Mouse (Mus musculus): ENCODE data around the gene Usp50.

Gene Usp50

DNA sequence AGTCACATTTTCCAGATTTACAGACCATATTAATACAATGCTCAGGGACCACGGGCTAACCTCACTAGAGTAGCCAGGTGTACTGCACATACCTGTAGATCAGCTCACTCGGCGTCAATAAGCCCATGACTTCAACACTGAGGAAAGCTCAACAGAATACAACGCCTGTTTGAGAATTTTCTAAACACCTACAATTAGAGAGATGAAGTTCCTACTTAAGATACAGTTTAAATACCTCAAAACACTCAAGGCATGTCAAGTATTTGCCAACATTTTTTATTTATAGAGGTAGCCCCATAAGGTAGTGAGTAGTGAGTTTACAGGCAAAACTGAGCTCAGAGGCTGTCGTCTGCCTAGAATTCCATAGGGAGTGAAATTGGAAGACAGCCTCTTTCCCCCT lies 39.9 kb downstream of the Usp50 start:
- DNase-seq (ENCODE audit: low read depth, low spot score) = no peak

DNA sequence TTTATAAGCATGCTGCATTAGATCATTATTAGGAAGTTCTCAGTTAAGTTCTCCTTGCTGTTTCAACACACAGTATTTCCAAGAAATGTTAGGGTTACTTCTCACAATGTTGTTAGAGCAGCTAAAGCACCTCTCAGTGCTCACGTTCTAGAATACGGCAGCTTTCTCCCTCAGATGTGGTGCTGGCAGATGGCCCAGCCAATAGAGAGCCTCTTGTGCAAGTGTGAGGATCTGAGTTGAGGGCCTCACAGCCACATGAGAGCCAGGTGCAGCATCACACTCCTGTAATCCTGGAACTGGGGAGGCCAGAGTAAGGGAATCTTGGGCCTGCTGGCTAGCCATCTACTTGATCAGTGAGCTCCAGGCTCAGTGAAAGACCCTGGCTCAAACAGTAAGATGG lies 43.0 kb downstream of the Usp50 start:
- no peak for DNase-seq (ENCODE audit: low read depth, low spot score)

DNA sequence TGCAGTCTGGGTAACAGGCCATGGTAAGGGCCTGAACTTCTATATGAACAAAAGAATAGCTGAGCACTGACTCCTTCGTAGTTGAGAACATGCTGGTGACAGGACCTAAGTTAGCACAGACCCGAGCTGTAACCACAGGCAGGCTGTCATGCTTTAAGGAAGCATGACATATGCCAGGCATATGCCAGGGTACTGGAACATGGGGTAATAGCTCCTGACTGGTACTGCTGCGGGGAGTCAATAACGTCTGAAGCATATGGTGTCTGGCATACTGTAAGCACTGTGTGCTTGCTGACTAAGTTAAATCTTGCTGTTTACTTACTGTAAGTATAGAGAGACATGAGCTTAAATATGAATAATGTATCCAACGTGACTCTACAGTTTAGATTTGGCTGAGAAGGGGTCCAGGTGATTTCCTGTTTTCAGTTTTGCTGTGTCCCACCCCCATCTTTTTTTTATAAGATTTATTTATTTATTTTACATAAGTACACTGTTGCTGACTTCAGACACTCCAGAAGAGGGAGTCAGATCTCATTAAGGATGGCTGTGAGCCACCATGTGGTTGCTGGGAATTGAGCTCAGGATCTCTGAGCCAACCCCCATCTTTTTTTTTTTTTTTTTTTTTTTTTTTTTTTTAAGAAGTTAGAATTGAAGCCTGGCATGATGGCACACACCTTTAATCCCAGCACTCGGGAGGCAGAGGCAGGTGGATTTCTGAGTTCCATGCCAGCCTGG lies 47.8 kb downstream of the Usp50 start:
- no peak for DNase-seq (ENCODE audit: low read depth, low spot score)

DNA sequence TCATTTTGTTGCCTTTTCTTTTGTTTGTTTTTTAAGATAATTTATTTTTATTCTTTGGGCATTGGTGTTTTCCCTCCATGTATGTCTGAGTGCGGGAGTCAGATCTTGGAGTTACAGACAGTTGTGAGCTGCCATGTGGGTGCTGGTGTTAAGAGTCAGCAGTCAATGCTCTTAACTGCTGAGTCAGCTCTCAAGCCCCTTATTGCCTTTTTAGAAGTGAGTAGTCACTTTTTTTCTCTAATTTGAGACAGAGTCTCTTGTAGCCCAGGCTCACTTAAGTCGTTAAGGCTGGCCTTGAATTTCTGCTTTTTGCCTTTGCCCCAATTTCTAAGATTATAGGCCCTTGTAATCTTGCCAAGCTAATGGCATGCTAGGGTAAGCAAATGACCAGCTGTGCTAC lies 52.8 kb downstream of the Usp50 start:
- no peak for DNase-seq (ENCODE audit: low read depth, low spot score)

DNA sequence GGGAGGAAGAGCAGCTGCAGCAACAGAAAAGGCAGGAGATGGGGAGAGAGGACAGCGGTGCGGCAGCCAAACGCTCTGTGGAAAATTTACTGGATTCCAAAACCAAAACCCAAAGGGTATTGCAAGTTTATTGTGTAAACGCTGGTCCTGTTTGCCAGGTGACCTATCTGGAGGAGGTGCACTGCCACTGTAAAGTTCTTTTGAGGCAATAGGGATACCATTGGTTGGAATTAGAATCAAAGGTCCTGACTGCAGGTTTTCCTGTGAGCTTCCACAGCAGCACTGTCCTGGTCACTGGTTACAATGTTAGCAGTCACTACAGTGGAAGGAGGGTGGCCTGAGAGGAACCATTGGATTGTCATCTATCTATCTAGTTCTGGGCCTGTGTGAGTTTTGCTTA lies 54.1 kb downstream of the Usp50 start:
- DNase-seq (ENCODE audit: low read depth, low spot score) = no peak

DNA sequence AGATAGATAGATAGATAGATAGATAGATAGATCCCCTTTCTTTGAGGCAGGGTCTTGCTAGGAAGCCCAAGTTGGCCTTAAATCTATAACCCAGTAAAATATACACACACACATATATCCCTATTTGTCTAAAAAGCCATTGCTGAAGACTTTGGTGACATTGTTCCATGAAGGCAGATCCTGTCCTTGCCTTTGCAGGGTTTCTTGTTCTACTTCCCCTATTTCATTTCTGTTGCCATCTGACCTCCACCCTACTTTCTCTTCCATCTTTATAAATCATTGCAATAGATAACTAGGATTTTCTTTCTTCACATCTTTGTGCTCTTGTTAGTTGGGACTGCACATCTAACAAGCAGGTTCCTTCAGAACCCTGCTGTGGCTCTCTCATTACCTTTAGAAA lies 70.3 kb downstream of the Usp50 start:
- no peak for DNase-seq (ENCODE audit: low read depth, low spot score)

DNA sequence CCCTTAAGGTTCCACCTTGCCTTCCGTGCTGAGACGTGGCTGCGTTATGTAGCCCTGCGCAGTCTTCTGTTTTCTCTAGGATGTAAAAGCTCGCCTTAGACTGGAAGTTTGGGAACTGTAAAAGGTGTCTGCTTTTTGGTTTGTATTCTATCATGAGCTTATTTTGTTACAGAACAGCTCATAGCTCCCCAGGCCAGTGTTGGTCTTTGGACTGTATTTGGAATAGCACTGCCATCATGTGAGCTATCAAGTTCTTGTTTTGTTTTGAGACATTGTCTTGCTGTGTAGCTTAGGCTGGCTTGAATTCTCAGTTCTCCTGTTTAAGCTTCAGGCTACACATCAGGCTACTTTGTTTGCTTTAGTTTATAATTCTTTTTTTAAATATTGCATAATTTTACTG lies 70.7 kb downstream of the Usp50 start:
- DNase-seq (ENCODE audit: low read depth, low spot score) = no peak

DNA sequence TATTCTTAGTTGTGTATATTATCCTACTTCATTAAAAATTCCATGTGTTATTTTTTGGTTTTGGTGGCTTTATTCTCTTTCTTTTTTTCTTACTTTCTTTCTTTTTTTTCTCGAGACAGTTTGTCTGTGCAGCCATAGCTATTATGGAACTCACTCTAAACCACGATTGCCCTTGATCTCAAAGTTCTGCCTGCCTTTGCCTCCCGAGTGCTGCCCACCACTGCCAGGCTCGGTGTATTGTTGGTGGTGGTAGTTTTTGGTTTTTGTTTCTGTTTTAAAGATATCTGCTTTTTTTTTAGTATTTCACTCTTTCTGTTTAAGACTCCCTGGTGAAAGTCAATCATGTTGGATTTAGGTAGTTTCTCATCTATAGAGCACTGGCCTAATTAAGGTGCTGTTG lies 74.9 kb downstream of the Usp50 start:
- peak; percentile 26 for DNase-seq (ENCODE audit: low read depth, low spot score)

DNA sequence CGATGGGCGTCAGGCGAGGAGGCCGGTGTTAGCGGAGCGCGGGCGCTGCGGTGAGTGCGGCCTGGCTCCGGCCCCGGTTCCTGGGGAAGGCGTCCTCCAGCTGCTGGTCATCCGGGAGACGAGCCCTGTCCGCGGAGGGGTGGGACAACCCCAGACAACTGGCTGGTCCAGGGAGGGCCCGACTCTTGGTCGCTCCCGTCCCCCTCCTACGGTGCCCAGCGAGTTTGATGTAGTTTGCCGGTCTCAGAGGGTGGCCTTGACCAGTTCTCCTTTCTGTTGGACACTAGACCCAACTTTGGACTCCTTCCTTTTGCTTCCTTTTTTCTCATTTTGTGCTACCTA lies 75.9 kb downstream of the Usp50 start:
- DNase-seq (ENCODE audit: low read depth, low spot score) = no peak

DNA sequence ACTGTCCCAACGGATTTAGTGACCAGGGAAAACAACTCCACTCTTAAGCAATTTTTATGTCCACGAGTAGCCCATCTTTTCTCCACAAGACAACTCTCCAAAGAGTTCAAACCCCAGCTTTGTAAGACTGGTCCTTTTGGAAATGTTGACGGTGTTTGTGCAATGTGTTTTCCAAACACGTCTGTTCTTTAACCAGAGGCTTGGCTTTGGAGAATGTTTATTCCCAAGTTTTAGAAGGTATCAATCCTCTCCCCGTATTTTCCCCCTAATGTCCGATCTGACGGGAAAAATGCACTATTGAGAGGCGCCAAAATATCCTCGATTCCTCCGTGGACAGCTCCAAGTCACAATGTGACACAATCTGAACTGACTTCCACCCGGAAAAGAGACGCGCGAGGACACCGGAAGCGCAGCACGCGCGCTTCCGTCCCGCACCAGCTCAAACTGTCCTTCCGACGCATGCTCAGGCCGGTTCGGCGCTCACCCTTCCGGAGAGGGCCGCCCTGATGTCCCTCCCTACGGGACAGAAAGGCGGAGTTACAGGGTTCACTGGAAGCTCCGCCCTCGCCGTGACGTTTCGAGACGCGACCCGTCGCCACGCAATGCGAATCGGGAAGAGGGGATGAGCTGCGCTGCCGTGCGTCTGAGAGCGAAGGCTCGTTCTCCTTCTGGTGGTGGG lies 76.4 kb downstream of the Usp50 start, which contains the start of gene Usp8:
Gene Usp8, plus strand, starts transcription at position 570 of the 679 bp plus-strand sequence.
- DNase-seq (ENCODE audit: low read depth, low spot score) = peak; percentile 96

DNA sequence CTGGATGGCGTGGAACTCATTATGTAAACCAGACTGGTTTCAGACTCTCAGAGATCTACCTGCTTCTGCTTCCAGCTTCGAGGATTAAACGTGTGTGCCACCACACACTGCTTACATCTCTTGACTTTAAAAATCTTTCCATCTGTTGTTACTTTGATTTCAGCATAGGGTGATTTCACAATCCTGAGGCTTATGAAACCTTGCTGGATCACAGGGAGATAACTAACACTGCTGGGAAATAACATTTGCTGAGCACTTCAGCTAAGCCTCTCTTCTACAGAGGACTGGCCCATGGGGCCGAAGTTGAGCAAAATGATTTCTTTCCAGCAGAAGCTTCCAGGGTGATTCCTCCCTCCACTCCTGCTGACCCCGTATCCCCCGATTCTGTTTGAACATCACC lies 88.0 kb downstream of the Usp50 start:
- DNase-seq (ENCODE audit: low read depth, low spot score) = no peak

DNA sequence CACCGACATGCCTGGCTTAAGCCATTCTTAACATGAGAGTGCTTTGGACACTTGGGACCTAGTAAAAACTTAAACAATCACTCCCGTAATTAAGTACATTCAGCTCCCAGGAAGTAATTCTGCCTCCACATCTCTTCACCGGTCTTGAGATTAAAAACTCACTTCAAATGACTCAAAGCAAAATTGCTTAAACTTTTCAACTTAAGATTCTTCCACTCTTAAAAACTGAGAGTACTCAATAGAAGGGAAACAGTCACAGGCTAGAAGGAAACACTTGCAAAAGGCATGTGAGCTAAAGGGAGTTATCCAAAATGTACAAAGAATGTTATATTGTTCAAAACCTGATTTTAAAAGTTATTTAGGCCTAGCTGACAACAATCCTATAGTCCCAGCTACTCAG lies 92.0 kb downstream of the Usp50 start:
- no peak for DNase-seq (ENCODE audit: low read depth, low spot score)

DNA sequence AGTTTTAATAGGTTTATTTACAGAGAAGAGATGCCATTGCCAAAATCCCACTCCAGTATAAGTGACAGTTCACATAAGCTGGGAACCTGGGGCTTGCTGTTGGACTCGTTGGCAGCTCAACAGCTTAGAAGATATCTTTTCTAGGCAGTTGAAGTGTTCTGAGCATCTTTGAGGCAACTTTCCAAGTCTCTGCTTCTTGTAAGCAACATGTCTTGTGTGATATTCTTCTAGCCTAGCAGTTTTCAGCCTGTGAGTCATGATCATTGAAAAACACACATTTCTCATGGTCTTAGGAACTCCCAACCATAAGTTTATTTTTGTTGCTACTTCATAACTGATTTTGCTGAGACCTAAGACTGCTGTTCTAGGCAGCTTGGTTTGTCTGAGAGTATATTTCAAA lies 100.3 kb downstream of the Usp50 start:
- no peak for DNase-seq (ENCODE audit: low read depth, low spot score)

DNA sequence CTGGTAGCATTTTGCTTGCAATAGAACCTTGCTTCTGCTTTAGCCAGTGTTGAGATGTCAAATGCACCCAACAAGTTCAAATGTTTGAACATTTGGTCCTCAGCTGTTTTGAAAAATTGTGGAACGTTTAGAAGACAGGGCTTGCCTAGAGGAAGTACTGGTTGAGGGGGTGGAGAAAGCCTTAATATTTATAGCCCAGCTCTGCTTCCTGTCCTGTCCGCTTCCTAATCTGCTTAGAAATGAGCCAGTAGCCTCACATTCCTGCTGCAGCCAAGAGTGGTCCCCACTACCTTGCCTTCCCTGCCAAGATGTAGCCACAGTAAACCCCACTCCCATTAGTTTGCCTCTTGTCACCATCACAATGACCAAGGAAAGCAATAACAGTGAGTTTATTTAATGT lies 100.9 kb downstream of the Usp50 start:
- DNase-seq (ENCODE audit: low read depth, low spot score) = no peak

DNA sequence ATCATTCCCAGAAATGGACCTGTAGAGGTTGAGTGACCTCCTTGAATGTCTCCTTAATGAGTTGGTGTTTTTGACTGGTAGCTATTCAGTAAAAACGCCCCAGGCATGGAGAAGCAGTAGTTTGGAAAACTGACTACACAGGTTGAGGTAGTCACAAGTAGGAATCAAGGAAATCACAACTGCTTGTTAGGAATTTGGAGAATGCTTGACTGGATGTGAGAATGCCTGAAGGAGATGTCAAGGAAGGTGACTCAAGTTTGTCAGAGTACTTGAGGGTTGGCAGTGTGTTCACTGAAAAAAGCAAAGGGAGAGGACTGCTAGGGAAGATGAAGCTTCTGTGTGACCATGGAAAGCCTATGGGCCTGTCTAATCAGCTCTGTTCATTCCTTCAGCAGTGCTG lies 105.9 kb downstream of the Usp50 start:
- DNase-seq (ENCODE audit: low read depth, low spot score) = no peak

DNA sequence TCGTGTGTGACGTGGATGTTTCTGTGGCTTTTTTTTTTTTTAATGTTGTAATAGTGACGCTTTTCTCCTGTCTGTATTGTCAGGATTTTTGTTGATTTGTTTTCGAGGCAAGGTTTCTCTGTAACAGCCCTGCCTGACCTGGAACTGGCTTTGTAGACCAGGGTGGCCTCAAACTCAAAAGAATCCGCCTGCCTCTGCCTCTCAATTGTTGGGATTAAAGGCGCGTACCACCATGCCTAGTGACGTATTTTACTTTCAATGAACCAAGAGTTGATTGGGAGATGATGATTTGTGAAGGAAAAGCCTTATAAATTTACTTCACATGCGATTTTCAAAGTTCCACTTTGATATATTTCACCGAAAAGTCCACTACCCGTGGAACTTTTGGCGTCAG lies 107.2 kb downstream of the Usp50 start, which contains the start of gene Gabpb1:
Gene Gabpb1, minus strand, starts transcription at position 216 of the 394 bp plus-strand sequence.
- no peak for DNase-seq (ENCODE audit: low read depth, low spot score)

DNA sequence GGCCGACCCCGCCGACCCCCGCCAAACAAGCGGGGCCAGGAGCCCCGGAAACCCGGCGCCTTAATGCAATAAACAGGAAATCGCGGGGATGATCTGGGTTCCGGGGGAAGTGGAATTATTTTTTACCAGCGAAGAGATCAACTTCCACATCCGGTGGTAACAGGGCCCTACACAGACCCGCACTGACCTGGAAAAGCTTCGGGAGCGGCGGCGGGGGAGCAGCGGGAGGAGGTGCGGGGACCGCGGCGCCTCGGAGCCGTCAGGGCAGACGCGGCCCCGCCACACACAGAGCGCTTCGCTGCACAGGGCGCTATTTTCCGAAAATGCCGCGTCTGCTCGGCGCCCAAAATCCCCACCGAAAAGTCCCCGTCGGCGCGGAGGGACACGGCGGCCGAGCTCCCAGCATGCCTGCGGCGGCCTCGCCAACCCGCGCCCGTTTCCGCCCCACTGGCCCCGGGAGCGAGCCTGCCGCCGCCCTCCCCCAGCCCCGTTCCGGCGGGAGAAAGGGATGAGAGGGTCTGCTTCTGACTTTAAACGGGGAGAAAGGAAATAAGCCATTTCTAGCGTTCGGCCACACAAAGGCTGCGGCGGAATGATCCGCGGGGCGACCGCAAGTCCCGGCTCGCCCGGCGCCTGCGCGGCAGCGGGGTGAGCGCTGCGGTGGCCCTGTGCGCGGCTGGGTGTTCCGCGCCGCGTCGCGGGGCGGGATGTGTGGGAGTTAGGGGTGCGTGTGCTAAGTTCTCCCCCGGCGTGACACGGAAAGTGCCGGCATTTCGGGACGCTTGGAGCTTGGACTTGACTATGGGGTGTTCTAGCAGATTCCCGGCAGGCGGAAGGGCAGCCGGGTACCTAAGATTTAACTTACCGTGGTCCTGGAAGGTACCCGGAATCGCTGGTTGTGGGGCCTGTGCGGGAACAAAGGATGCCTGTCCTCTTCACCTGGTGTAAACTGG lies 107.8 kb downstream of the Usp50 start:
- DNase-seq (ENCODE audit: low read depth, low spot score) = peak; percentile 95

DNA sequence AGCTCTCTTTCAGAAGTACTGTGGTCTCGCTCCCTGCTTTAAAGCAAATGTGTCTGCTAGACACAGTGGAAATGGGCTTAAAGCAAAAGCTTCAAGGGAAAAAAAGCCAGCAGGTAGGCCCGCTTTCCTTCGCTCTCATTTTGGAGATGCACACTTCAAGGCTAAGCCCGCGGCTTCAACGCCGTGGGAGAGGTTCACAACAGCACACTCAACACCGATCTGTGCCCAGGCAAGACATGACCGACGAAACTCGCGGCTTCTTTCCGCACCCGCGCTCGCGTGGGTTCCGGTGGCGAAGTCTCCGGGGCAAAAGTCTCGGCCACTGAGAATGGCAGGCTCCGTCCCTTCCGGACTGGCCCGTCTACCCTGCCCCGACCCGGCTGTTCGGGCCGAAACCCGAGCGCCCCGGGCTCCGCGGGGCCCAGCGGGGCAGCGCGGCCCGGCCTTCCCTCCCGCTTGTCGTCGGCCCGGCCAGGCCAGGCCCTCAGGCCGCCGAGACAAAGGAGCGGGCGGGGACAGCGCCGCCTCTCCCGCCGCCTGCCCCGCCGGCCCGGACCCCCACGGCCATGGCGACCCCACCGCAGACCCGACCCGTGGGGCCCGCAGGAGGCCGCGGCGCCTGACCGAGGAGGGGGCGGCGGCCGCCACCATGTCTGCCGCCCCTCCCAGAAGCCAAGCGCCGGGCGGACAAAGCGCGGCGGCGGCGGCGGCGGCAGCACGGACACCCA lies 108.7 kb downstream of the Usp50 start:
- DNase-seq (ENCODE audit: low read depth, low spot score) = peak; percentile 74

DNA sequence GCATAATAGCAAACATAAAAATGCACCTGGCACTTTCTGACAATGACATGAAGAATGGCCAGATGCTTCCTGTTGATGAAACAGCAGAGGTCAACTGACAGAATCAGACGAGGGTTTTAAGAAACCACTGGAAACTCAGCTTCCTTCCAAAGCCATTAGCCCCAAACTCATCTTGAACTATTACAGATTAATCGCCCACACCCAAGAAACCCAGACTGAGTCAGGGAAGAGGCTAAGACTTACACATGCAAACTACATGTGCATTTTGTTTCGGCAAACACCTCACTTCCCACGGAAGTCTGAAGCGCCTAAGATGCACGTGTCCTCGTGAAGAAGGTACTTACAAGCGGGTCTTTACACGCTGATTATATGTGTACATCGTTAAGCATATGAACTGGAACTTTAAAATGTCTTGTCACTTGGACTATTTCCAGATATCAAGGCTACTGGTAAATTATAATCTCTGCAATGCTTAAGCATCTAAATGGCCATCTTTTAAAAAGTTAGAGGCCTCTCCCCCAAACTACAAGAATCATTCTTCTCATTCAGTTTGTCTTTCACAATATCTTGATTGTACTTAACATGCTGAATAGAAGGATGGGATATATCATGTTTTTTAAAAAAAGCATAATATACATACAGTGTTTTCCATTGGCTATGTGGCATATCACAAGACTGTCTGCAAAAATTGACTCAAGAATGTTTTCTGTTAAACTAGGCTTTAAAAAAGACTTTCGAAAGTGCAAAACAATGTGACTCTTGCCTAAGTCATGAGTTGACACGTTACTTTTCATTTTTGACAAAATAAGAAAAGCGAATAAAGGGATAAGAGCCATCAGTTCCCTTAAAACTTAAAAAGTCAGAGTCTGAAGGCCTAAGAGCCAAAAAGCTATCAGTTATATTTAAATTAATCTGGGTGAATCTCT lies 109.7 kb downstream of the Usp50 start:
- peak; percentile 72 for DNase-seq (ENCODE audit: low read depth, low spot score)

DNA sequence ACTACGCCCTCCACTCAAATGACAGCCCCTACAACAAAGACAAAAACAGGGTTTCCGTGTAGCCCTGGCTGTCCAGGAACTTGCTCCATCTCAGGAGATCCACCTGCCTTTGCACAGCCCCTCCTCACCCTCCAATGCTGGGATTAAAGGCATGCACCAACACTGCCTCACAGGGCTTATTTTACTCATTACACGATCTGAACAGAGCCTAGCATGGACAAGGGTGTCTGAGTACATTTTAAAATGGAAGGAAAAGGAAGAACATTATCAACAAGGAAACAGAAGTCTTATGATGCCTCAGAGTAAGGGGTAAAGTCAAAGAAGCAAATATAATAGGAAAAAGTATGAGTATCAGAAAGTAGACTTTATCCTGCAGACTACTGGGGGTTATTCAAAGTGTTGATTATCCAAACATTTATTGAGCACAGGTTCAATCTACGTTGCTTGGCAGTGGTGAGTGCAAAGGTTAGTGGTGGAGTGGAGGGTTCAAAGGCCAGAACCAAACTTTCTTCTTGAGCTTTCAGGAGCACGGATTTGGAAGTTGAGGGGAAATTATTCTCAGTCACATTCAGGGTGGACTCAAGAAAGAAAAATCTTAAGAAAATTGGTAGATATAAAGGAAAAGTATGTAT lies 114.5 kb downstream of the Usp50 start:
- no peak for DNase-seq (ENCODE audit: low read depth, low spot score)
